Mouse (Mus musculus): ENCODE results near the gene Tspan4.

The Tspan4 gene

GRCm38 (mm10) chr7:141506278-141506677 lies 31.2 kb downstream of the Tspan4 start:
- no peak for DNase-seq (ENCODE audit: low read depth, low spot score)

- DNase-seq (ENCODE audit: low read depth, low spot score): no peak
Measured at GRCm38 (mm10) chr7:141508160-141508559, 33.1 kb downstream of the Tspan4 start.

- no peak for DNase-seq (ENCODE audit: low read depth, low spot score)
Measured at GRCm38 (mm10) chr7:141510196-141510595, 35.2 kb downstream of the Tspan4 start.

- DNase-seq (ENCODE audit: low read depth, low spot score): no peak
Measured at GRCm38 (mm10) chr7:141510681-141511191, 35.7 kb downstream of the Tspan4 start.

GRCm38 (mm10) chr7:141517638-141518037 lies 42.6 kb downstream of the Tspan4 start:
- no peak for DNase-seq (ENCODE audit: low read depth, low spot score)

GRCm38 (mm10) chr7:141518296-141518695 lies 43.3 kb downstream of the Tspan4 start:
- no peak for DNase-seq (ENCODE audit: low read depth, low spot score)

GRCm38 (mm10) chr7:141518926-141519325 lies 43.9 kb downstream of the Tspan4 start:
- no peak for DNase-seq (ENCODE audit: low read depth, low spot score)

- DNase-seq (ENCODE audit: low read depth, low spot score): no peak
Measured at GRCm38 (mm10) chr7:141519795-141520194, 44.8 kb downstream of the Tspan4 start.

GRCm38 (mm10) chr7:141523007-141523406 lies 48.0 kb downstream of the Tspan4 start:
- DNase-seq (ENCODE audit: low read depth, low spot score): no peak

GRCm38 (mm10) chr7:141524271-141524670 lies 49.2 kb downstream of the Tspan4 start:
- no peak for DNase-seq (ENCODE audit: low read depth, low spot score)

- DNase-seq (ENCODE audit: low read depth, low spot score): peak; percentile 75
Measured at GRCm38 (mm10) chr7:141524760-141525579, 49.9 kb downstream of the Tspan4 start.

GRCm38 (mm10) chr7:141525580-141525925 lies 50.5 kb downstream of the Tspan4 start:
- no peak for DNase-seq (ENCODE audit: low read depth, low spot score)

GRCm38 (mm10) chr7:141535570-141535969 lies 60.5 kb downstream of the Tspan4 start:
- no peak for DNase-seq (ENCODE audit: low read depth, low spot score)

- DNase-seq (ENCODE audit: low read depth, low spot score): no peak
Measured at GRCm38 (mm10) chr7:141538852-141539555, 64.0 kb downstream of the Tspan4 start.

GRCm38 (mm10) chr7:141539556-141540311 lies 64.7 kb downstream of the Tspan4 start, which contains the start of gene Chid1:
Gene Chid1 (minus strand): TSS chr7:141539857.
- peak; percentile 98 for DNase-seq (ENCODE audit: low read depth, low spot score)

- no peak for DNase-seq (ENCODE audit: low read depth, low spot score)
Measured at GRCm38 (mm10) chr7:141540312-141541081, 65.5 kb downstream of the Tspan4 start.

GRCm38 (mm10) chr7:141541681-141542080 lies 66.6 kb downstream of the Tspan4 start:
- DNase-seq (ENCODE audit: low read depth, low spot score): no peak

- no peak for DNase-seq (ENCODE audit: low read depth, low spot score)
Measured at GRCm38 (mm10) chr7:141542588-141542987, 67.5 kb downstream of the Tspan4 start.
